Mouse (Mus musculus): ENCODE measurements around the gene Itprid1. TPM values are rescaled to one million over a fixed set of nuclear protein-coding genes. Genes with fewer than 3 reads are reported as not detected.

Gene Itprid1
- polyA plus RNA-seq, 1 experiment, result not detected

- TF ChIP-seq POLR2A (IDR thresholded peaks at IDR 0.05; ENCODE audit: insufficient read depth, low read depth, low read length) (no peak), CTCF (IDR thresholded peaks at IDR 0.05; ENCODE audit: insufficient read depth, low read depth, low read length) (no peak)
- Histone ChIP-seq H3K4me3 (ENCODE audit: insufficient read depth, low read depth, low read length) (no peak overlapping the region), H3K4me1 (ENCODE audit: control insufficient read depth, insufficient read depth, low read length) (no peaks in the 10 kb centered on the region), H3K27ac (ENCODE audit: insufficient read depth, low read depth, low read length) (no peak overlapping the region)
- WGBS, result 48% methylated on average over 4 of the region's 4 CpGs
Observed at GRCm38 (mm10) chr6:55920866-55921630, 84.4 kb downstream of the Itprid1 start.

GRCm38 (mm10) chr6:55944709-55945108, 108.0 kb downstream of the Itprid1 start:
- Histone ChIP-seq H3K27ac (ENCODE audit: insufficient read depth, low read depth, low read length) (no peak overlapping the region), H3K4me1 (ENCODE audit: control insufficient read depth, insufficient read depth, low read length) (no peaks in the 10 kb centered on the region), H3K4me3 (ENCODE audit: insufficient read depth, low read depth, low read length) (no peak overlapping the region)
- WGBS, result 83% methylated on average over 1 of the region's 1 CpGs
- TF ChIP-seq CTCF (IDR thresholded peaks at IDR 0.05; ENCODE audit: insufficient read depth, low read depth, low read length) (no peak), POLR2A (IDR thresholded peaks at IDR 0.05; ENCODE audit: insufficient read depth, low read depth, low read length) (no peak)

GRCm38 (mm10) chr6:55950345-55951110, 113.8 kb downstream of the Itprid1 start:
- WGBS, result 72% methylated on average over 8 of the region's 8 CpGs
- H3K4me1 ChIP-seq (ENCODE audit: control insufficient read depth, insufficient read depth, low read length), result no peaks in the 10 kb centered on the region
- TF ChIP-seq CTCF (IDR thresholded peaks at IDR 0.05; ENCODE audit: insufficient read depth, low read depth, low read length) (no peak), POLR2A (IDR thresholded peaks at IDR 0.05; ENCODE audit: insufficient read depth, low read depth, low read length) (no peak)
- H3K27ac ChIP-seq (ENCODE audit: insufficient read depth, low read depth, low read length), result no peak overlapping the region
- H3K4me3 ChIP-seq (ENCODE audit: insufficient read depth, low read depth, low read length), result no peak overlapping the region

- H3K4me1 ChIP-seq (ENCODE audit: control insufficient read depth, insufficient read depth, low read length), result no peaks in the 10 kb centered on the region
- TF ChIP-seq POLR2A (IDR thresholded peaks at IDR 0.05; ENCODE audit: insufficient read depth, low read depth, low read length), result no peak
- no peak for TF ChIP-seq CTCF (IDR thresholded peaks at IDR 0.05; ENCODE audit: insufficient read depth, low read depth, low read length)
- H3K4me3 ChIP-seq (ENCODE audit: insufficient read depth, low read depth, low read length), result no peak overlapping the region
- no peak overlapping the region for H3K27ac ChIP-seq (ENCODE audit: insufficient read depth, low read depth, low read length)
Observed at GRCm38 (mm10) chr6:55972998-55973397, 136.3 kb downstream of the Itprid1 start.

- Histone ChIP-seq H3K4me1 (ENCODE audit: control insufficient read depth, insufficient read depth, low read length) (no peaks in the 10 kb centered on the region), H3K27ac (ENCODE audit: insufficient read depth, low read depth, low read length) (no peak overlapping the region), H3K4me3 (ENCODE audit: insufficient read depth, low read depth, low read length) (no peak overlapping the region)
- WGBS, result 83% methylated on average over 2 of the region's 2 CpGs
- TF ChIP-seq CTCF (IDR thresholded peaks at IDR 0.05; ENCODE audit: insufficient read depth, low read depth, low read length), result no peak
- TF ChIP-seq POLR2A (IDR thresholded peaks at IDR 0.05; ENCODE audit: insufficient read depth, low read depth, low read length), result no peak
Observed at GRCm38 (mm10) chr6:55979766-55980165, 143.1 kb downstream of the Itprid1 start.

- Histone ChIP-seq H3K4me3 (ENCODE audit: insufficient read depth, low read depth, low read length) (no peak overlapping the region), H3K4me1 (ENCODE audit: control insufficient read depth, insufficient read depth, low read length) (no peaks in the 10 kb centered on the region), H3K27ac (ENCODE audit: insufficient read depth, low read depth, low read length) (no peak overlapping the region)
- TF ChIP-seq POLR2A (IDR thresholded peaks at IDR 0.05; ENCODE audit: insufficient read depth, low read depth, low read length) (no peak), CTCF (IDR thresholded peaks at IDR 0.05; ENCODE audit: insufficient read depth, low read depth, low read length) (no peak)
- 68% methylated on average over 4 of the region's 4 CpGs for WGBS
Observed at GRCm38 (mm10) chr6:56008711-56009110, 172.0 kb downstream of the Itprid1 start.

GRCm38 (mm10) chr6:56012384-56012783, 175.7 kb downstream of the Itprid1 start:
- WGBS, result 63% methylated on average over 5 of the region's 5 CpGs
- H3K4me3 ChIP-seq (ENCODE audit: insufficient read depth, low read depth, low read length), result no peak overlapping the region
- H3K27ac ChIP-seq (ENCODE audit: insufficient read depth, low read depth, low read length), result no peak overlapping the region
- 0 out of 2 replicates have a peak, but pooled peaks cover 2% of the 10 kb centered on the region for H3K4me1 ChIP-seq (ENCODE audit: control insufficient read depth, insufficient read depth, low read length)
- TF ChIP-seq CTCF (IDR thresholded peaks at IDR 0.05; ENCODE audit: insufficient read depth, low read depth, low read length) (no peak), POLR2A (IDR thresholded peaks at IDR 0.05; ENCODE audit: insufficient read depth, low read depth, low read length) (no peak)

GRCm38 (mm10) chr6:56017291-56017994, 180.7 kb downstream of the Itprid1 start, which contains the start of gene Ppp1r17:
Gene Ppp1r17, plus strand, starts transcription at chr6:56017497.
- no peak within 1 kb of the TSS for H3K27ac ChIP-seq (ENCODE audit: insufficient read depth, low read depth, low read length)
- 57% methylated on average over 16 of the region's 16 CpGs for WGBS
- peaks cover 6% of the 10 kb centered on the region for H3K4me1 ChIP-seq (ENCODE audit: control insufficient read depth, insufficient read depth, low read length)
- no peak within 1 kb of the TSS; the same call in 1 of the 2 replicates for H3K4me3 ChIP-seq (ENCODE audit: insufficient read depth, low read depth, low read length)
- TF ChIP-seq CTCF (IDR thresholded peaks at IDR 0.05; ENCODE audit: insufficient read depth, low read depth, low read length), result no peak
- TF ChIP-seq POLR2A (IDR thresholded peaks at IDR 0.05; ENCODE audit: insufficient read depth, low read depth, low read length), result no peak
